Mouse (Mus musculus): ENCODE data around the gene Fam83e. TPM values are rescaled to one million over a fixed set of nuclear protein-coding genes. Genes with fewer than 3 reads are reported as not detected.

The Fam83e gene
- polyA plus RNA-seq, 1 experiment from 2014 or later = 0.39 TPM

DNA sequence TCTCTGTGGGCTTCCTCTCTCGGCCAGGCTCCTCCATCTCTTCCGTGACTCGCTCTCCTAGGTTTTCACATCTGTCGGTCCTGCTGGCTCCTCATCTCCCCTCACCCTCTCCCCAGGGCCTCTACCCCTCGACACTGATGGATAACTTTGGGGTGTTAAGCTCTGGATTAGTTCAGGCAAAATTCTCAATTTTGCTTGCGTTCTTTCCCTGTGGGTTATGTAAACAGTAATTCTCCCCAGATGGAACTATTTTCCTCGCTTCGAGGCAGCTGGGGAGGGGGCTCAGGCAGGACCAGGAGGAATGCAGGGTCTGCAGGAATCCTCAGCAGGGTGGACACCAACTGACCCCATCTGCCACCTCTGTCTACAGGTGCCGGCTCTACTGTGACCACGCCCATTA is 35.2 kb upstream of the Fam83e start:
- H3K9me3 ChIP-seq (replicated peaks; ENCODE audit: control insufficient read depth, low read length) = no peaks in the 10 kb centered on the region
- H3K9ac ChIP-seq (ENCODE audit: low read length) = no peak overlapping the region; the same call in 1 of the 2 replicates
- no peaks in the 10 kb centered on the region for H3K27me3 ChIP-seq (ENCODE audit: control insufficient read depth, insufficient read depth, low read length)
- H3K4me2 ChIP-seq (ENCODE audit: low read depth, low read length) = no peak overlapping the region
- WGBS = 63% methylated on average over 10 of the region's 10 CpGs
- H3K36me3 ChIP-seq (ENCODE audit: control insufficient read depth, insufficient read depth) = no peaks in the 10 kb centered on the region
- H3K27ac ChIP-seq (ENCODE audit: low read length) = no peak overlapping the region
- no peak overlapping the region for H3K4me3 ChIP-seq (ENCODE audit: low read length)
- H3K4me1 ChIP-seq (ENCODE audit: control insufficient read depth, insufficient read depth, low read length) = peaks cover 32% of the 10 kb centered on the region
- no peak for ATAC-seq (replicated peaks; ENCODE audit: extremely low read depth, insufficient read depth, low FRiP score)

GRCm38 (mm10) chr7:45686841-45687240 is 34.2 kb upstream of the Fam83e start:
- 78% methylated on average over 3 of the region's 3 CpGs for WGBS
- Histone ChIP-seq H3K4me3 (ENCODE audit: low read length) (no peak overlapping the region), H3K4me2 (ENCODE audit: low read depth, low read length) (no peak overlapping the region)

GRCm38 (mm10) chr7:45689099-45689498 is 31.9 kb upstream of the Fam83e start:
- peaks cover 15% of the 10 kb centered on the region for H3K4me1 ChIP-seq (ENCODE audit: control insufficient read depth, insufficient read depth, low read length)
- H3K4me3 ChIP-seq (ENCODE audit: low read length) = no peak overlapping the region
- no peak overlapping the region for H3K27ac ChIP-seq (ENCODE audit: low read length)
- no peaks in the 10 kb centered on the region for H3K36me3 ChIP-seq (ENCODE audit: control insufficient read depth, insufficient read depth)
- 64% methylated on average over 6 of the region's 6 CpGs for WGBS
- ATAC-seq (replicated peaks; ENCODE audit: extremely low read depth, insufficient read depth, low FRiP score) = no peak
- no peak overlapping the region for H3K4me2 ChIP-seq (ENCODE audit: low read depth, low read length)
- no peaks in the 10 kb centered on the region for H3K9me3 ChIP-seq (replicated peaks; ENCODE audit: control insufficient read depth, low read length)
- no peaks in the 10 kb centered on the region for H3K27me3 ChIP-seq (ENCODE audit: control insufficient read depth, insufficient read depth, low read length)
- no peak overlapping the region for H3K9ac ChIP-seq (ENCODE audit: low read length)

More at GRCm38 (mm10) chr7:45686841-45687240, 34.2 kb upstream of the Fam83e start:
- Histone ChIP-seq H3K36me3 (ENCODE audit: control insufficient read depth, insufficient read depth) (no peaks in the 10 kb centered on the region), H3K27ac (ENCODE audit: low read length) (no peak overlapping the region), H3K27me3 (ENCODE audit: control insufficient read depth, insufficient read depth, low read length) (no peaks in the 10 kb centered on the region), H3K9ac (ENCODE audit: low read length) (no peak overlapping the region), H3K4me1 (ENCODE audit: control insufficient read depth, insufficient read depth, low read length) (peaks cover 22% of the 10 kb centered on the region), H3K9me3 (replicated peaks; ENCODE audit: control insufficient read depth, low read length) (no peaks in the 10 kb centered on the region)
- ATAC-seq (replicated peaks; ENCODE audit: extremely low read depth, insufficient read depth, low FRiP score) = no peak

DNA sequence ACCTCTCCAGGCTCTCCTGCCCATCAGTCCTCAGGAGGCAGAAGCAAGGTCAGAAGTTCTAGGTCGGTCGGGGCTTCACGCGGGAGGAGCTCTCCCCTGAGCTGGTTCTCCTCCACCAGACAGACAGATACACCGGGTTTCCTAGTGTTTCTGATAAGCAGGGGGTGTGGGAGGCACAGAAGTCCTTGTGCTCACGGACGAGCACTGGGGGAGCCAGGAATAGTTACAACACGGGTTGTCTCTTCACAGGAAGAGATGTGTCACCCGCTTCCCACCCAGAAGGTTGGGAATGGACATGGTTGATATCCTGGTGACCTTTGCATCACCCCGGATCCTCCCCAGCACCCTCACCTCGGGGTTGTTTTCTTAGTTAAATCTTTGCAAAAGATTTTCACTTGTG is 31.2 kb upstream of the Fam83e start:
- peak overlapping the region; percentile 4 for H3K27ac ChIP-seq (ENCODE audit: low read length)
- no peaks in the 10 kb centered on the region for H3K27me3 ChIP-seq (ENCODE audit: control insufficient read depth, insufficient read depth, low read length)
- 16% methylated on average over 11 of the region's 11 CpGs for WGBS
- no peak overlapping the region for H3K9ac ChIP-seq (ENCODE audit: low read length)
- no peaks in the 10 kb centered on the region for H3K36me3 ChIP-seq (ENCODE audit: control insufficient read depth, insufficient read depth)
- H3K4me3 ChIP-seq (ENCODE audit: low read length) = no peak overlapping the region
- H3K4me2 ChIP-seq (ENCODE audit: low read depth, low read length) = no peak overlapping the region
- H3K9me3 ChIP-seq (replicated peaks; ENCODE audit: control insufficient read depth, low read length) = no peaks in the 10 kb centered on the region
- H3K4me1 ChIP-seq (ENCODE audit: control insufficient read depth, insufficient read depth, low read length) = peaks cover 15% of the 10 kb centered on the region
- ATAC-seq (replicated peaks; ENCODE audit: extremely low read depth, insufficient read depth, low FRiP score) = peak; percentile 42; the same call in 1 of the 2 replicates

- no peak overlapping the region for H3K4me2 ChIP-seq (ENCODE audit: low read depth, low read length)
- no peaks in the 10 kb centered on the region for H3K36me3 ChIP-seq (ENCODE audit: control insufficient read depth, insufficient read depth)
- no peaks in the 10 kb centered on the region for H3K9me3 ChIP-seq (replicated peaks; ENCODE audit: control insufficient read depth, low read length)
- no peak overlapping the region for H3K27ac ChIP-seq (ENCODE audit: low read length)
- no peak overlapping the region for H3K9ac ChIP-seq (ENCODE audit: low read length)
- H3K27me3 ChIP-seq (ENCODE audit: control insufficient read depth, insufficient read depth, low read length) = no peaks in the 10 kb centered on the region
- no peak for ATAC-seq (replicated peaks; ENCODE audit: extremely low read depth, insufficient read depth, low FRiP score)
- peaks cover 15% of the 10 kb centered on the region for H3K4me1 ChIP-seq (ENCODE audit: control insufficient read depth, insufficient read depth, low read length)
- 68% methylated on average over 2 of the region's 2 CpGs for WGBS
- no peak overlapping the region for H3K4me3 ChIP-seq (ENCODE audit: low read length)
Measured at GRCm38 (mm10) chr7:45692364-45692763, 28.6 kb upstream of the Fam83e start.

DNA sequence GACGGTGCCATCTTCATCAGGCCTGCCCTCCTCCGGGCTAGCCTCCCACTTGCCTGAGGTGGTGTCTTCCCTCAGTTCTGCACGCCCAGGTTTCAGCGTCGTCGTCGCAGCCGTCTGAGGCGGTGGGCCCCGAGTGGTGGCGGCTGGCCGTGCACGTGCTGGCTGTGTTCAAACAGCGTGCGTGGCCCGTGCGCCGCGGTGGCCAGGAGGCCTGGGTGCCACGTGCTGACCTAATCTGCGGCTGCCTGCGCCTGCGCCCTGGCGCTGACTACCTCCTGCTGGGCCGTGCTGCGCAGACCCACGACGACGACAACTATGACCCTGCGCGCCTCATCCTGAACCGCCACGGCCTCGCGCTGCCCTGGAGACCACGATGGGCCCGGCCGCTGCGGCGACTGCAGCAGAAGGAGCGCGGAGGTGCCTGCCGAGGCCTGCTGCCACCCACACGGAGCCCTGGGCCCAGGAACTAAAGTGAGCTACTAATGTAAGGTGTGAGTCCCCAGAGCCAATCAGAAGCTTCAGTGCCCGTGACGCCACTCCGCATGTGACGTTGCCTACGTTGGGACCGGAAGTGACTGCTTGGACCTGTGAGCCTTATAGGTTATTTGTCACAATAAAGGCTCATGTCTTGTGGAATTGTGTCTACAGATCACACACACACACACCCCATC is 27.0 kb upstream of the Fam83e start, which contains the start of gene Sec1:
Gene Sec1, minus strand, starts transcription at position 482 of the 671 bp plus-strand sequence.
- no peaks in the 10 kb centered on the region for H3K36me3 ChIP-seq (ENCODE audit: control insufficient read depth, insufficient read depth)
- H3K4me1 ChIP-seq (ENCODE audit: control insufficient read depth, insufficient read depth, low read length) = peaks cover 14% of the 10 kb centered on the region
- H3K27ac ChIP-seq (ENCODE audit: low read length) = no peak within 1 kb of the TSS
- no peak within 1 kb of the TSS for H3K4me2 ChIP-seq (ENCODE audit: low read depth, low read length)
- H3K9ac ChIP-seq (ENCODE audit: low read length) = no peak within 1 kb of the TSS
- no peak for ATAC-seq (replicated peaks; ENCODE audit: extremely low read depth, insufficient read depth, low FRiP score)
- H3K27me3 ChIP-seq (ENCODE audit: control insufficient read depth, insufficient read depth, low read length) = peaks cover 11% of the 10 kb centered on the region
- 84% methylated on average over 50 of the region's 50 CpGs for WGBS
- no peaks in the 10 kb centered on the region for H3K9me3 ChIP-seq (replicated peaks; ENCODE audit: control insufficient read depth, low read length)
- H3K4me3 ChIP-seq (ENCODE audit: low read length) = no peak within 1 kb of the TSS

- no peaks in the 10 kb centered on the region for H3K9me3 ChIP-seq (replicated peaks; ENCODE audit: control insufficient read depth, low read length)
- H3K9ac ChIP-seq (ENCODE audit: low read length) = no peak overlapping the region
- H3K4me3 ChIP-seq (ENCODE audit: low read length) = no peak overlapping the region
- peaks cover 19% of the 10 kb centered on the region for H3K27me3 ChIP-seq (ENCODE audit: control insufficient read depth, insufficient read depth, low read length)
- H3K4me2 ChIP-seq (ENCODE audit: low read depth, low read length) = no peak overlapping the region
- peaks cover 11% of the 10 kb centered on the region for H3K4me1 ChIP-seq (ENCODE audit: control insufficient read depth, insufficient read depth, low read length)
- WGBS = 26% methylated on average over 6 of the region's 6 CpGs
- no peaks in the 10 kb centered on the region for H3K36me3 ChIP-seq (ENCODE audit: control insufficient read depth, insufficient read depth)
- no peak overlapping the region for H3K27ac ChIP-seq (ENCODE audit: low read length)
- ATAC-seq (replicated peaks; ENCODE audit: extremely low read depth, insufficient read depth, low FRiP score) = no peak
Measured at GRCm38 (mm10) chr7:45695098-45695497, 25.9 kb upstream of the Fam83e start.

GRCm38 (mm10) chr7:45697894-45698293 is 23.1 kb upstream of the Fam83e start:
- H3K9me3 ChIP-seq (replicated peaks; ENCODE audit: control insufficient read depth, low read length) = no peaks in the 10 kb centered on the region
- no peaks in the 10 kb centered on the region for H3K36me3 ChIP-seq (ENCODE audit: control insufficient read depth, insufficient read depth)
- no peak overlapping the region for H3K27ac ChIP-seq (ENCODE audit: low read length)
- H3K4me1 ChIP-seq (ENCODE audit: control insufficient read depth, insufficient read depth, low read length) = peaks cover 16% of the 10 kb centered on the region
- peaks cover 25% of the 10 kb centered on the region for H3K27me3 ChIP-seq (ENCODE audit: control insufficient read depth, insufficient read depth, low read length)
- no peak overlapping the region for H3K9ac ChIP-seq (ENCODE audit: low read length)
- no peak overlapping the region for H3K4me2 ChIP-seq (ENCODE audit: low read depth, low read length)
- no peak for ATAC-seq (replicated peaks; ENCODE audit: extremely low read depth, insufficient read depth, low FRiP score)
- 76% methylated on average over 6 of the region's 7 CpGs for WGBS
- H3K4me3 ChIP-seq (ENCODE audit: low read length) = no peak overlapping the region

DNA sequence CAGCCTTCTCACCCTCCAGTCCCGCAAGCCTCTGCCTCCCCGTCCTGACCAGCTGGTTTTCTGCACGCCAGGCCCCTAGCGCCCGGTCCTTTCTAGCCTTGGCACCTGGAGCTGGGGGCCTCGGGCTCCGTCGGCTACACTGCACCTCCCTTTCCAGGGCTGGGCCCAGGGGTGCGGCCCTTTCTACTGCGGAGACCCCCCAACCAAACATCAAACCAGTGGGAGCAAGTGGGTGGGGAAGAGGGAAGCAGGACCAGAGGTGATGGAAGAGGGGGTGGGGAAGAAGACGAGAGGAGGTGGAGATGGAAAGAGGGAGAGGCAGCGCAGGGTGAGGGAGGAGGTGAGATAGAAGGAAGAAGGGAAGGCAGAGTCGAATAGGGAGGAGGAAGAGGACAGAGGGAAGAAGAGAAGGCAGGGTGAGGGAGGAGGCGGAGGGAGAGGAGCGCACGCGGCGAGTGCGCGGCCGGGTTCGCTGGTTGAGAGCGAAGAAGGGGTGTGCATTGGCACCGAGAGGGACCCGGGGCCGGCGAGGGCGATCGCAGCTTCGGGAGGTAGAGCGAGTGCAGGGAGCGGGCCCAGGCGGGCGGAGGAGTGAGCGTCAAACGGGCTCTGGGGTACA is 21.4 kb upstream of the Fam83e start, which contains the start of gene Car11:
Gene Car11, plus strand, starts transcription at position 321 of the 619 bp plus-strand sequence.
- peak within 1 kb of the TSS; percentile 76 for H3K4me2 ChIP-seq (ENCODE audit: low read depth, low read length)
- no peak within 1 kb of the TSS for H3K27ac ChIP-seq (ENCODE audit: low read length)
- H3K9me3 ChIP-seq (replicated peaks; ENCODE audit: control insufficient read depth, low read length) = no peaks in the 10 kb centered on the region
- peaks cover 25% of the 10 kb centered on the region for H3K27me3 ChIP-seq (ENCODE audit: control insufficient read depth, insufficient read depth, low read length)
- peak within 1 kb of the TSS; percentile 43 for H3K4me3 ChIP-seq (ENCODE audit: low read length)
- H3K36me3 ChIP-seq (ENCODE audit: control insufficient read depth, insufficient read depth) = no peaks in the 10 kb centered on the region
- H3K4me1 ChIP-seq (ENCODE audit: control insufficient read depth, insufficient read depth, low read length) = peaks cover 24% of the 10 kb centered on the region
- 2% methylated on average over 36 of the region's 36 CpGs for WGBS
- no peak for ATAC-seq (replicated peaks; ENCODE audit: extremely low read depth, insufficient read depth, low FRiP score)
- H3K9ac ChIP-seq (ENCODE audit: low read length) = peak within 1 kb of the TSS; percentile 52

Data from heart, embryonic 16.5 days (tissue).